Mouse (Mus musculus): ENCODE measurements at regions not wholly inside any gene's neighbourhood (a gene's known extent, or its start where the extent isn't known, plus 50 kb on each side); places are given as distances from the start of the nearest gene placed in this dataset.

- TF ChIP-seq CTCF (IDR thresholded peaks at IDR 0.05; ENCODE audit: low read depth, low read length) (no peak), POLR2A (IDR thresholded peaks at IDR 0.05; ENCODE audit: extremely low read depth, insufficient read depth, low read length) (no peak)
Observed at GRCm38 (mm10) chr1:89232391-89232790, 162.2 kb downstream of the Sh3bp4 start.
